Mouse (Mus musculus) neutrophil, adult 5-6 weeks (primary cell): ENCODE data around the gene Sigmar1. TPM values are rescaled to one million over a fixed set of nuclear protein-coding genes. Genes with fewer than 3 reads are reported as not detected.

Experiments used
- ATAC-seq: fragments of 151-379, 151-347 bp; 2 replicates; pipeline ENCODE4 v1.8.0; 2017; ENCODE audit warnings: mild to moderate bottlenecking, moderate TSS enrichment; ENCODE audit not compliant: insufficient number of reproducible peaks, poor library complexity, low FRiP score, severe bottlenecking; ENCODE audit errors: extremely low read depth
- total RNA-seq: library from RNA; stranded (forward); fragments of 200-1000 nt; gene quantifications from 2 replicates; pipeline ENCODE4 v1.2.3, GENCODE M21; 2017

Gene Sigmar1
- total RNA-seq, 1 experiment from 2014 or later = 20.7 TPM

DNA sequence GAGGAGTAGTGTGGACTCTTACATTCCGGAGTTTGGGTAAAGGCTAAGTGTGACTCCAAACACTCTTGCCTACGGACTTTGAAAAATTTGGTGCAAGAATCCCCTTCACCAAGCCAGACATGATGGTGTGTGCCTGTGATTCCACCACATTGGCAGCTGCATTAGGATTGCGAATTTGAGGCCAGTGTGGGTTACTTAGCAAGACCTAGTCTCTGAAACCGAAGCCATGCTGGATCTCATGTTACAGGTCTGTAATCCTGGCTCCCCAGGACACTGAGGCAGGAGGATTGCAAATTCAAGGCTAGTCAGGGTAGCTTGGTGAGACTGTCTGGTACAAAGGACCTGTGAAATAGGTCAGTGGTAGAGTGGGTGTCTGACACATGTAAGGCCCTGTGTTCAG, 2.7 kb upstream of the Sigmar1 start:
- ATAC-seq = no peak

GRCm38 (mm10) chr4:41758021-41758420, 2.1 kb upstream of the Sigmar1 start:
- no peak for ATAC-seq

DNA sequence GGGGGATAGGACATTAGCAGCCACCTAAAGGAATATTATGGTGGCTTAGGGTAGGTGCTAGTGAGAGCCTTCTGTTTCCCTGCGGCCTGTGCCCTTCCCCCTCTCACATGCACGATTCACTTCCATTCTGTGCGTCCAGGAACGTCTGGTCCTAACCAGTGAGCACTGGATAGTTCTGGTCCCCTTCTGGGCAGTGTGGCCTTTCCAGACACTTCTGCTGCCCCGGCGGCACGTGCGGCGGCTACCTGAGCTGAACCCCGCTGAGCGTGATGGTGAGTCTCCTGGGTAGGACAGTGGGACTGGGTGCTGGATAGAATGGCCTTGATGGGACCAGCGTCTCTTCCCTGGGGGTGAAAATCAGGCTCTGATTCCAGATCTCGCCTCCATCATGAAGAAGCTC, 1.4 kb upstream of the Sigmar1 start:
- no peak for ATAC-seq

GRCm38 (mm10) chr4:41756440-41756839, 483 bp upstream of the Sigmar1 start:
- ATAC-seq = no peak

DNA sequence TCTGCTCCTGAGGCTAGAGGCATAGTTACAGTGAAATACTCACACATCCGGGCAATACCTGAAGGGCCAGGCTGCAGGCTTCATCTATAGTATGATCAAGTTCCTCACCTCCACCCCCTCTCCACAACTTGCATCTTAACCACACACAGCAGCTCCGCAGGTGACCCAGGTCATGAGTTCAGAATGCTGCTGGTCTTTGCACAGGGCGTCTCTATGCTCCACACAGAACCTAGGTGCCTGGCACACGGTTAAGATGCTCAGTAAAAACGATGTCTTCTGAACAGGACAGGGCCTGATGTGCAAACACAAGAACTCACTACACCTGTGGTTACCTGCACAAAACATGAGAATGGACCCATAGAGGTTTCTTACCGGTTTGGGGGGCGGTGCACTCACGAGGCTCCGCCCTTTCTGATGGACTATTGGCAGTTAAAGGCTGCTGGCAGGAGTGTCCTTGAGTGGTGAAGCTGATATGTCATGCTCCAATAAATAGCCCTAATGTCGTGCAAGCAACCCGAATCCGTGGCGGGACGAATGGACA, 1.1 kb downstream of the Sigmar1 start, which contains the start of gene Galt:
Gene Galt, plus strand, starts transcription at position 432 of the 541 bp plus-strand sequence.
- ATAC-seq = peak; percentile 30

DNA sequence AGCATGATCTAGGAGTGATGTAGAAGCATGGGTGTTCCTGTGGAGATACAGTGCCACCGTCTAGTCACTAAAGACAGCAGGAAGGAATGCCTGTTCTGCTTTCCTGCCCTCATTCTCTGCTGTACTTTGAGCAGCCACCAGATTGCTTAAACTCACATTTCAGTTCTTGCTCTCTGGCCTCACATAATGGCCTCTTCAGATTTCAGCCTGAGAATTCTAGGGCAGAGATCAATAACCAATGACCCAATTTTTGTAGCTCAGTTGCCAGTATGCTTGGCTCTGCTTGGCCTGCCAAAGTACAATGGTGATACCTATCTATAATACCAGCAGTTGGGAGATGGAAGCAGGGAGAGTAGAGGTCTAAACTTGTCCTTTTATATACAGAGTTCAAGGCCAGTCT, 10.9 kb downstream of the Sigmar1 start:
- no peak for ATAC-seq

GRCm38 (mm10) chr4:41744131-41744530, 11.8 kb downstream of the Sigmar1 start:
- ATAC-seq = no peak

GRCm38 (mm10) chr4:41741158-41741560, 14.8 kb downstream of the Sigmar1 start:
- ATAC-seq = peak; percentile 89

GRCm38 (mm10) chr4:41740380-41741157, 15.4 kb downstream of the Sigmar1 start:
- ATAC-seq = peak; percentile 47

GRCm38 (mm10) chr4:41739260-41739659, 16.7 kb downstream of the Sigmar1 start:
- no peak for ATAC-seq

GRCm38 (mm10) chr4:41738256-41738603, 17.7 kb downstream of the Sigmar1 start:
- no peak for ATAC-seq

DNA sequence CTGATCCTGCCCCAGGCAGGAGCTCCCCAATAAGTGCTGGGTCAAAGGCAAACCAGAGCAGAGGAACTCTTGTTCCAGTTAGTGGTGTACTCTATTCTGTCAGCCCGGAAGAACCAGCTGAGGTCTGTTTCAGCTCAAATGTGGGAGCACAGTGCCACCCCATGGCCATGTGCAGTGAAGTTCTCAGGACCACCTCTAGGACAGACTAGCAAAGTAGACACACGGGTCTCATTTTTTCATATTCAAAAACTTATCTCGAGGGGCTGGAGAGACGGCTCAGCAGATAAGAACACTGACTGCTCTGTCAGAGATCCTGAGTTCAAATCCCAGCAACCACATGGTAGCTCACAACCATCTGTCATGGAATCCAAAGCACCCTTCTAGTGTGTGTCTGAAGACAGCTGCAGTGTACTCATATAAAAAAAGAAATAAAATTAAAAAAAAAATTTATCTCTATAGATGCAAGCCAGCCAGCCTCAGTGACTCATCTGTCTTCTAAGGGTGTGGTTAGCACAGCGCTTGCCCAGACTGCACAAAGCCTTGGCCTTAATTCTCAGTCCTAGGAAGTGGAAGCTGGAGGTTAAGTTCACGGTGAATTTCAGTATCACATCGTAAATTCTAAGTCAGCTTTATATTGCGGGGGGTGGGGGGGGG, 18.2 kb downstream of the Sigmar1 start:
- peak; percentile 56 for ATAC-seq

- no peak for ATAC-seq
Measured at GRCm38 (mm10) chr4:41731052-41731765, 24.7 kb downstream of the Sigmar1 start, which contains the start of gene Arid3c. Gene Arid3c, minus strand, starts transcription at chr4:41731142.

DNA sequence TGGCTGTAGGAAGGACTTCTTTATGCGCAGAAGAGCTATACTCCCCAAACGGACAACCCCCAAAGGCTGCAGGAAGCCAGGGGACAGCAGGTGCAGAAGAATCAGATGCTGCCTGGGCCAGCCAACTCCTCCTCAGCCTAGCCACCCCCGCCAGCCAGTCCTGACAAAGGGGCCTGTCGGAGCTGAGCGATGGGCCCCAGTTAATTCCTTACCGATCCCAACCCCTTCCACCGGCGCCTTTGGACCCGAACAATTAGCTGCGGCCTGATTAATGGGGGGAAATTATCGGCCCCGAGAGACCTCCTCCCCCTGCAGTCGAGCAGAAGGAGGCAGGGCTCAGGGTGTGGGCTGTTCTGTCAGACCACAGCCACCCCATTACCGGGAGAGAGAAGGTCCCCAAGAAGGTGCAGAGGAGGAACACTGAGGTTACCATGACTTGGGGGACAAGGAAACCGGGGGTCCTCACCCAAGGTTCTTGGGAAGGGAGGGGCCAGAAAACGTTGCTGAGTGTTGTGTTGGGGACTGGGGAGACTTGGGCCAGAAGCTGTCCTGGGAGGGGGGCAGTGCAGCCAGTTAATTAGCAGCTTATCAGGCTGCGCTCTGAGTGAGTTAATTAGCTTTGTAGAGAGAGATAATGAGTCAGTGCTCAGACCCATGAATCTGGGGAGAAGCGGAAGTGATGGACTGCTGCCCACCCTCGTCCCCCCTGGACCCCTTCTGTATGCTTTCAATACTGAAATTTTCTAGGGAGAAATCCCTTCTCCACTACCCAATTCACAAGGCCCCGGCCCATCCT, 28.9 kb downstream of the Sigmar1 start:
- ATAC-seq = no peak

DNA sequence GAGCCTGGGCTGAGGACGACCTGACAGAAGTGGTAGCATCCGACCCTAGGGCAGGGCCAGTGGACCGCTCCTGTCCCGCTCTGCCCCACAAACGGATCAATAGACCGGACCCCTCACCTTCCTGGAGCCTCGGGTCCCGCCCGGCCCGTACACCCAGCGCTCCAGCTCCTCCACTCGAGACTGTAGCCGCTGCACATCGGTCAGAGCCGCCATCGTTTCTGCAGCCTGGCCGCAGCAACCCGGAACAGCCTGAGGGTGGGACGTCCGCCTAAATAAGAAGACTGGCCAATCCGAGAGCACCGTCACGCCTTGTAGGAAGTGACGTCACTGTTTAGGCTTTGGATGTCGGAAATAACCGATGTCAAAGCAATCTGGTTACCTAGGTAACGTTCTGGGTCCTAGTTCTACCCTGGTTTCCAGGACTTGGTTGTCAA, 33.0 kb downstream of the Sigmar1 start, which contains the start of gene Dctn3:
Gene Dctn3, minus strand, starts transcription at position 253 of the 434 bp plus-strand sequence.
- peak; percentile 96 for ATAC-seq

GRCm38 (mm10) chr4:41716834-41717233, 39.1 kb downstream of the Sigmar1 start:
- ATAC-seq = no peak

DNA sequence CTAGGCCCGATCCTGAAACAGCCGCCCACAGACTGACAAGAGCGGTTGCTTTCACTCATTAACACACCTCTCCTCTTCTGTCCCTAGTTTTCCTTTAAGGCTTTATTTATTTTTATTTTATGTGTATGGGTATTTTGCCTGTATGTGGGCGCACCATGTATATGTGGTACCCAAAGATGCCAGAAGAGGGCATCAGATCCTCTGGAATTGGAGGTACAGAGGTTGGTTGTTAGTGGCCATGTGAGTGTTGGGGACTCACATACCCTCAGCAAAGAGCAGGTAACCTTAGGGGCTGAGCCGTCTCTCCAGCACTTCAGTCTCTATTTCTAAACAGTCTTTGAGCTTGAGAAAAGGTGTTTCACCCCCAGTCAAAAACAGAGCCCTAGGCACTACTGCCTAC, 40.4 kb downstream of the Sigmar1 start:
- no peak for ATAC-seq

- no peak for ATAC-seq
Measured at GRCm38 (mm10) chr4:41715082-41715481, 40.9 kb downstream of the Sigmar1 start.

- ATAC-seq = peak; percentile 42
Measured at GRCm38 (mm10) chr4:41714276-41714675, 41.7 kb downstream of the Sigmar1 start.
